Mouse (Mus musculus) forebrain, postnatal 0 days (tissue): ENCODE measurements at regions not wholly inside any gene's neighbourhood (a gene's known extent, or its start where the extent isn't known, plus 50 kb on each side); places are given as distances from the start of the nearest gene placed in this dataset.

ENCODE experiments used
- ATAC-seq: fragments of 200-750 bp; cut with Nextera tagmentation; 2 replicates; pipeline ENCODE4 v1.8.0; 2017; ENCODE audit warnings: mild to moderate bottlenecking, moderate library complexity
- DNase-seq: peaks from one replicate; pipeline ENCODE4 v3.0.0-alpha.2; 2015
- H3K27ac ChIP-seq: fragments of 300-500 bp; sonication (generic); 2 replicates; pipeline ENCODE4 v1.5.1; 2014; ENCODE audit warnings: low read depth, mild to moderate bottlenecking, antibody characterized with exemption, low read length, moderate library complexity, mixed read lengths
- H3K27me3 ChIP-seq: fragments of 300-500 bp; sonication (generic); 2 replicates; pipeline ENCODE4 v1.6.1; 2014; ENCODE audit warnings: mild to moderate bottlenecking, low read length, mixed read lengths; ENCODE audit not compliant: insufficient read depth
- H3K36me3 ChIP-seq: fragments of 300-500 bp; sonication (generic); 2 replicates; pipeline ENCODE4 v1.6.1; 2014; ENCODE audit warnings: mild to moderate bottlenecking, moderate library complexity; ENCODE audit not compliant: insufficient read depth
- H3K4me1 ChIP-seq: fragments of 300-500 bp; sonication (generic); 2 replicates; pipeline ENCODE4 v1.6.1; 2014; ENCODE audit warnings: antibody characterized with exemption; ENCODE audit not compliant: insufficient read depth
- H3K4me2 ChIP-seq: fragments of 300-500 bp; sonication (generic); 2 replicates; pipeline ENCODE4 v1.6.1; 2014; ENCODE audit warnings: low read depth, mild to moderate bottlenecking, moderate library complexity
- H3K4me3 ChIP-seq: fragments of 300-500 bp; sonication (generic); 2 replicates; pipeline ENCODE4 v1.5.1; 2014; ENCODE audit warnings: low read depth, low read length, mixed read lengths
- H3K9ac ChIP-seq: fragments of 300-500 bp; sonication (generic); 2 replicates; pipeline ENCODE4 v1.6.1; 2014; ENCODE audit warnings: mild to moderate bottlenecking
- H3K9me3 ChIP-seq: fragments of 300-500 bp; sonication (generic); 2 replicates; pipeline ENCODE4 v1.6.1; 2016; ENCODE audit warnings: low read length
- CTCF ChIP-seq: sonication (generic); IDR thresholded peaks from 2 replicates; pipeline ENCODE4 v1.5.1; 2016; ENCODE audit warnings: antibody characterized with exemption, control low read depth, low read depth
- WGBS: fragments of 180-500 bp; shearing (Covaris S2); extraction: QIAGEN DNeasy Blood & Tissue Kit; methylation state at CpG from one replicate; pipeline ENCODE4 v1.1.7; 2014; 5-methylcytosine and 5-hydroxymethylcytosine counted together

DNA sequence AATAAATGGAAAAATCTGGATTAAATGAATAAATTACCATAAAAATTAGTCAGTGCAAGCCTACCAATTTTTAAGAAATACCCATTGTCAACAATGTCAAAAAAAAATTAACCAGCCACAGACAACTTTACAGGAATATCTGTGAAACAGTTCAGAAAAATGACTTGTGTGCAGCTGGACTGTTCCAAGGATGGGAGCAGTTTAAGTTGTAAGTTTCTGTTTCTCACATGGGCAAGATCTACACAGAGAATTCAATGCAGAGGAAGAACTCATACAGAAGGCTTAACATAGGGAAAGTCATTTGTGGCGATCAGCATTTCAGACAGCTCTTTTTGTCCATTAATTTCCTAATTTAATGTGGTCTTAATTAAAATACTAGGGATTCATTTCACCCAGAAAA, 71.9 kb upstream of the Tdrd3 start:
- WGBS = 53% methylated on average over 1 of the region's 1 CpGs
- Histone ChIP-seq H3K4me1 (no peaks in the 10 kb centered on the region), H3K27ac (no peak overlapping the region), H3K27me3 (no peaks in the 10 kb centered on the region), H3K4me3 (no peak overlapping the region), H3K36me3 (no peaks in the 10 kb centered on the region), H3K9ac (no peak overlapping the region), H3K9me3 (no peaks in the 10 kb centered on the region), H3K4me2 (no peak overlapping the region)
- TF ChIP-seq CTCF = no peak
- peak; percentile 51; the same call in 1 of the 2 replicates for ATAC-seq
- DNase-seq = no peak

GRCm38 (mm10) chr14:87346812-87347211, 69.6 kb upstream of the Tdrd3 start:
- Histone ChIP-seq H3K36me3 (no peaks in the 10 kb centered on the region), H3K4me2 (no peak overlapping the region), H3K9ac (no peak overlapping the region), H3K27ac (no peak overlapping the region), H3K27me3 (no peaks in the 10 kb centered on the region), H3K9me3 (no peaks in the 10 kb centered on the region), H3K4me1 (no peaks in the 10 kb centered on the region), H3K4me3 (no peak overlapping the region)
- no peak for ATAC-seq
- no peak for TF ChIP-seq CTCF
- WGBS = 93% methylated on average over 3 of the region's 3 CpGs
- DNase-seq = no peak

- no peak for DNase-seq
- no peak for ATAC-seq
- 56% methylated on average over 3 of the region's 3 CpGs for WGBS
- no peak for TF ChIP-seq CTCF
- H3K27me3 ChIP-seq = no peaks in the 10 kb centered on the region
- H3K9me3 ChIP-seq = no peaks in the 10 kb centered on the region
- no peaks in the 10 kb centered on the region for H3K4me1 ChIP-seq
- no peak overlapping the region for H3K4me3 ChIP-seq
- H3K27ac ChIP-seq = no peak overlapping the region
- H3K4me2 ChIP-seq = no peak overlapping the region
- no peaks in the 10 kb centered on the region for H3K36me3 ChIP-seq
- H3K9ac ChIP-seq = no peak overlapping the region
Measured at GRCm38 (mm10) chr14:87348825-87349224, 67.6 kb upstream of the Tdrd3 start.

GRCm38 (mm10) chr14:87365793-87366192, 50.6 kb upstream of the Tdrd3 start:
- no peak for TF ChIP-seq CTCF
- no peaks in the 10 kb centered on the region for H3K9me3 ChIP-seq
- H3K4me1 ChIP-seq = no peaks in the 10 kb centered on the region
- no peak for ATAC-seq
- H3K4me3 ChIP-seq = no peak overlapping the region
- no peaks in the 10 kb centered on the region for H3K36me3 ChIP-seq
- DNase-seq = no peak
- H3K9ac ChIP-seq = no peak overlapping the region
- WGBS = 92% methylated on average over 2 of the region's 2 CpGs
- H3K27me3 ChIP-seq = no peaks in the 10 kb centered on the region
- H3K27ac ChIP-seq = no peak overlapping the region
- no peak overlapping the region for H3K4me2 ChIP-seq
